Mouse (Mus musculus) frontal cortex, postnatal 25 days (tissue): ENCODE results near the gene A330070K13Rik.

ENCODE experiments used
- DNase-seq, 2 experiments: peaks; one replicate each; pipeline ENCODE4 v3.0.0; 2022; ENCODE audit warnings: low spot score in 2 of 2

A330070K13Rik gene

DNA sequence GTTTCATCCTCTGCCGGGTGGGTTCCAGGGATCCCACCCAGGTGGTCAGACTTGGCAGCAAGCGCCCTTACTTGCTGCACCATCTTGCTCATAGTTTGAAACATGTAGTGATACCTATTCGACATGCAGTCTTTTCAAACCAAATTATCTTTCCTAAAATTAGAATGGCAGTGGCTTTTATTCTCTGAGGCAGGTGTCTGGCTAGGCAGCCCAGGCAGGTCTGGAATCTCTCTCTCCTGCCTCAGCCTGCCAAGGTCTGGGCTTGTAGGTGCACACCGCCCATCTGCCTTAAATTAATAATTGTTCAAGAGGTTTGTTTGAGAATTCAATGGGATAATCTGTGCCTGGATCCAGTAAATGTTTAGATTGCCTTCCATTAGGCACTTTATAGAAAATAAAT lies 53.6 kb downstream of the A330070K13Rik start:
- DNase-seq: no peak

DNA sequence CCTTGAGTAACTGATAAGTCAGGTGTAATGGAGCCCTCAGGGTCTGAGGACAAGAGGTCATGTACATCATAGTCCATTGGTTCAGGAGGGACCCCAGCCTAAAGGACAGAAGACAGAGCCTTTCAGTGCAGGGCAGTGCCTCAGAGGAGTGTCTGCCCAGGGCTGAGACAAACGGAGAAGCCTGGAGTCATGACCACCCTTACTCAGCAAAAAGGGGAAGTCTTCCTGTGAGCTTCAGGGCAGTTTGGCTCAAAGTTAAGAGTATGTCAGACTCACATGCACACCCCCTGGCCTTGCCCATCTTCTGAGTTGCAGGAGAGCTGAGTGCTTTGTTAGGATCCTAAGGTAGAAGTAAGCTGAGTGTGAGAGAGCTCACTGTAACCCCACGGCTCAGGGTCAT lies 54.5 kb downstream of the A330070K13Rik start:
- no peak for DNase-seq
